ENCODE assay signal across 11 mouse cellular contexts in the genomic region with DNA sequence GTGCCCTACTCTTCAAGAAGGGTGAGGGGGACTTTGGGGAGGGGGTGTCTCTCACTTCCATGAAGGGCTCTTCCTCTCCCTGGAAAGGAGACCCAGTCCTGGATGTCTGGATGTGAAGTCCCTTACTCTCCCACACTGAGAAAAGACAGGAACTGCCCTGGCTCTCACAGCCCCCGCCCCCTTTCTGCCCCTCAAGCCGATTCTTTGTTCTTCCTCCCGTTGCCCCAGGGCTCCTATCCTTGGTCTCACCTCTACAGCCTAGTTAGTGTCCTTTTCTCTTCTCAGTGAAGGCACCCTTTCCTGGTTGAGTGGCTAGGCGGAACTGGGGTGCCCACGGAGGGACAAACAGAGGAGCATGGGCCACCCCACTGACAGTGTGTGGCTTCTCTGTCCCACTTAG. TPM values are rescaled to one million over a fixed set of nuclear protein-coding genes. Genes with fewer than 3 reads are reported as not detected.
DNase-seq lines count a peak whose midpoint lies in the region; ATAC-seq and TF ChIP-seq lines count a peak whose summit lies in the region.
"Had no signal": no experiment of that assay in that cellular context is flagged by ENCODE, and none has a peak within 500 bp of the region (broad histone marks: within the 10 kb centered on the region; RNA-seq: fewer than 3 reads in every experiment).

Gene Sox10, minus strand, starts transcription at position 101 of the 400 bp plus-strand sequence.

- no peaks in the 10 kb centered on the region for H3K36me3 ChIP-seq in ES-Bruce4 (ENCODE audit: control insufficient read depth, insufficient read depth, low read length, poor library complexity, severe bottlenecking)
- H3K36me3 ChIP-seq in hindbrain, embryonic 13.5 days = no peaks in the 10 kb centered on the region
- no peaks in the 10 kb centered on the region for H3K36me3 ChIP-seq in limb, embryonic 11.5 days (ENCODE audit: control insufficient read depth, insufficient read depth, low read length)

- intact Hi-C loops in gastrocnemius, postnatal 36 days (cut with DNase I) = no loop called here

- TF ChIP-seq POLR2A in ES-Bruce4 (IDR thresholded peaks at IDR 0.05; ENCODE audit: insufficient read depth, low read length) = no peak

- H3K4me1 ChIP-seq in ES-Bruce4 (ENCODE audit: control insufficient read depth, insufficient read depth, low read length) = no peaks in the 10 kb centered on the region
- H3K4me1 ChIP-seq in hindbrain, embryonic 13.5 days (replicated peaks) = peaks cover 31% of the 10 kb centered on the region
- no peaks in the 10 kb centered on the region for H3K4me1 ChIP-seq in limb, embryonic 11.5 days (ENCODE audit: control insufficient read depth, insufficient read depth, low read length)

- no peak for ATAC-seq in hindbrain, embryonic 13.5 days (ENCODE audit: low FRiP score)
- no peak for ATAC-seq in limb, embryonic 11.5 days (ENCODE audit: insufficient number of reproducible peaks, low FRiP score, low TSS enrichment, low read depth)
- no peak for ATAC-seq in CD4-positive, CD25-positive, alpha-beta regulatory T cell, adult 4 months
- ATAC-seq: inflammation-experienced regulatory T-cells, adult 6 months had no signal

- peak within 1 kb of the TSS; percentile 19; the same call in 1 of the 2 replicates for H3K4me2 ChIP-seq in hindbrain, embryonic 13.5 days
- H3K4me2 ChIP-seq in limb, embryonic 11.5 days (ENCODE audit: low read depth, severe bottlenecking) = 0 out of 2 replicates have a peak within 1 kb of the TSS, but pooled peaks have one; percentile 21

- H3K9me3 ChIP-seq in ES-Bruce4 (replicated peaks; ENCODE audit: control insufficient read depth, insufficient read depth, low read length, poor library complexity, severe bottlenecking) = no peaks in the 10 kb centered on the region
- no peaks in the 10 kb centered on the region for H3K9me3 ChIP-seq in hindbrain, embryonic 13.5 days
- H3K9me3 ChIP-seq in limb, embryonic 11.5 days (ENCODE audit: control insufficient read depth, low read length) = no peaks in the 10 kb centered on the region

- H3K27me3 ChIP-seq in ES-Bruce4 (ENCODE audit: control insufficient read depth, insufficient read depth, low read length, poor library complexity, severe bottlenecking) = no peaks in the 10 kb centered on the region
- peaks cover 68% of the 10 kb centered on the region for H3K27me3 ChIP-seq in hindbrain, embryonic 13.5 days
- H3K27me3 ChIP-seq in limb, embryonic 11.5 days (ENCODE audit: control insufficient read depth, insufficient read depth, low read length) = peaks cover 37% of the 10 kb centered on the region

- H3K4me3 ChIP-seq in ES-Bruce4 (ENCODE audit: low read depth, low read length) = peak within 1 kb of the TSS; percentile 2
- H3K4me3 ChIP-seq in hindbrain, embryonic 13.5 days = peak within 1 kb of the TSS; percentile 27
- peak within 1 kb of the TSS; percentile 19 for H3K4me3 ChIP-seq in limb, embryonic 11.5 days (ENCODE audit: low read depth, low read length)

- no peak for DNase-seq in gastrocnemius, postnatal 4 days (ENCODE audit: low spot score in 2 of 2)
- no peak for DNase-seq in gastrocnemius, postnatal 36 days
- no peak for DNase-seq in limb, embryonic 11.5 days (ENCODE audit: low spot score)
- DNase-seq in right cerebral cortex, adult 2 months (ENCODE audit: low spot score in 2 of 2) = no peak
- DNase-seq in spleen, postnatal 4 days (ENCODE audit: low spot score in 2 of 2) = no peak
- DNase-seq: cerebellum, adult 8-10 months had no signal

- TF ChIP-seq CTCF in ES-Bruce4 (IDR thresholded peaks at IDR 0.05; ENCODE audit: low read depth, low read length) = no peak

- 51% methylated on average over 5 of the region's 5 CpGs for WGBS in hindbrain, embryonic 13.5 days
- WGBS in limb, embryonic 11.5 days = 52% methylated on average over 5 of the region's 5 CpGs

- H3K27ac ChIP-seq in ES-Bruce4 (ENCODE audit: insufficient read depth, low read length) = no peak within 1 kb of the TSS
- peak within 1 kb of the TSS; percentile 72 for H3K27ac ChIP-seq in hindbrain, embryonic 13.5 days
- no peak within 1 kb of the TSS for H3K27ac ChIP-seq in limb, embryonic 11.5 days (replicated peaks; ENCODE audit: low read depth, low read length)

- peak within 1 kb of the TSS; percentile 26; the same call in 1 of the 2 replicates for H3K9ac ChIP-seq in ES-Bruce4 (ENCODE audit: low read depth, poor library complexity, severe bottlenecking)
- H3K9ac ChIP-seq in hindbrain, embryonic 13.5 days = peak within 1 kb of the TSS; percentile 56
- no peak within 1 kb of the TSS for H3K9ac ChIP-seq in limb, embryonic 11.5 days (ENCODE audit: low read length)

- no peak for TF ChIP-seq EP300 in ES-Bruce4 (IDR thresholded peaks at IDR 0.05; ENCODE audit: insufficient read depth, low read depth, low read length)

RNA-seq across cellular contexts. Expression of gene Sox10, which starts in this region (rescaled TPM):
- 10 to 100 TPM; 11.6 to 13.7 TPM for total RNA-seq in gastrocnemius, postnatal 4 days (2021)
- total RNA-seq in gastrocnemius, postnatal 36 days (2021) = 1 to 10 TPM in 1 of 2 experiments, under 1 TPM in 1; 0.97 to 1.8 TPM
- 0.43 and 1.4 TPM in 2 replicates for polyA plus RNA-seq in ES-Bruce4 (2011; ENCODE audit: insufficient read depth, insufficient read length, low read depth, missing spikeins)
- 6.6 and 8.1 TPM in 2 replicates for polyA plus RNA-seq in hindbrain, embryonic 13.5 days (2015; fragmentation: Nextera tagmentation; extraction: Ambion mirVana)
- 3.5 and 3.9 TPM in 2 replicates for polyA plus RNA-seq in limb, embryonic 11.5 days (2014; fragmentation: Nextera tagmentation; extraction: Ambion mirVana)
- not detected for polyA plus RNA-seq in CD4-positive, CD25-positive, alpha-beta regulatory T cell, adult 4 months (2017; shearing (Covaris generic))
- total RNA-seq: neutrophil, adult 5-6 weeks had no signal
- polyA plus RNA-seq: inflammation-experienced regulatory T-cells, adult 6 months had no signal

Comparison
In these comparisons a context has a peak if more than half of its experiments do, and no peak if none do; other contexts are left out.
1. RNA of gene Sox10 (total RNA-seq): 11.6 to 13.7 TPM in gastrocnemius, postnatal 4 days; 0.97 to 1.8 TPM in gastrocnemius, postnatal 36 days; every median in the first group is over 4 times any median in the second.
2. Peak in every context shown above with its lines, with median percentiles within 50 percentile points of each other: H3K4me3 ChIP-seq.